Mouse (Mus musculus) cortical plate, adult 2 months (tissue): Measurements from ENCODE around the gene Vmn2r85. TPM values are rescaled to one million over a fixed set of nuclear protein-coding genes. Genes with fewer than 3 reads are reported as not detected.
"Not testable (repeated sequence)": the region's sequence is repeated elsewhere in the genome, so short reads cannot be mapped to it uniquely, and the experiment has no call there.

Experiments
- H3K27ac ChIP-seq: fragments of 200-500 bp; 2 replicates; pipeline ENCODE4 v1.5.1; 2012; ENCODE audit warnings: low read length, control low read depth, inconsistent platforms; ENCODE audit not compliant: insufficient read depth
- H3K4me1 ChIP-seq: fragments of 200-500 bp; 2 replicates; pipeline ENCODE4 v1.6.1; 2011; ENCODE audit warnings: low read length; ENCODE audit not compliant: control insufficient read depth, insufficient read depth
- H3K4me3 ChIP-seq: fragments of 200-500 bp; 2 replicates; pipeline ENCODE4 v1.5.1; 2011; ENCODE audit warnings: mild to moderate bottlenecking, low read length, control low read depth; ENCODE audit not compliant: insufficient read depth
- CTCF ChIP-seq: fragments of 200-500 bp; IDR thresholded peaks from 2 replicates; pipeline ENCODE4 v1.5.1; 2011; ENCODE audit warnings: mild to moderate bottlenecking, control low read depth, low read length; ENCODE audit not compliant: insufficient read depth; ENCODE audit errors: extremely low read depth
- POLR2A ChIP-seq: fragments of 200-500 bp; IDR thresholded peaks from 2 replicates; pipeline ENCODE4 v1.6.1; 2011; ENCODE audit warnings: mild to moderate bottlenecking, low read length, control low read depth; ENCODE audit not compliant: insufficient read depth; ENCODE audit errors: extremely low read depth
- polyA plus RNA-seq: library from polyadenylated mRNA; depleted of rRNA; stranded (reverse); fragments of >200 nt; gene quantifications from 2 replicates; pipeline ENCODE4 v1.2.3, GENCODE M21; 2012; rRNA removed

Vmn2r85 gene
- polyA plus RNA-seq, result 0.93 and 1.0 TPM in 2 replicates

GRCm38 (mm10) chr10:130429603-130430002, at the start of gene Vmn2r85:
Vmn2r85 (minus strand) TSS chr10:130429703.
- not testable (repeated sequence) for H3K27ac ChIP-seq, H3K4me3 ChIP-seq, H3K4me1 ChIP-seq

GRCm38 (mm10) chr10:130470311-130470760, 40.8 kb upstream of the Vmn2r85 start:
- Histone ChIP-seq H3K27ac (no peak overlapping the region), H3K4me3 (peak overlapping the region; percentile 30), H3K4me1 (no peaks in the 10 kb centered on the region)
- TF ChIP-seq CTCF, result no peak
- TF ChIP-seq POLR2A, result no peak

GRCm38 (mm10) chr10:130455950-130456349, 26.4 kb upstream of the Vmn2r85 start, which contains the start of gene Vmn2r86:
Vmn2r86 (minus strand) TSS chr10:130456050.
- not testable (repeated sequence) for H3K4me1 ChIP-seq, H3K4me3 ChIP-seq, H3K27ac ChIP-seq

GRCm38 (mm10) chr10:130444776-130445175, 15.3 kb upstream of the Vmn2r85 start:
- no peak for TF ChIP-seq POLR2A
- no peak for TF ChIP-seq CTCF
- Histone ChIP-seq H3K4me1 (no peaks in the 10 kb centered on the region), H3K27ac (no peak overlapping the region), H3K4me3 (no peak overlapping the region)

- H3K27ac ChIP-seq, H3K4me3 ChIP-seq, H3K4me1 ChIP-seq: not testable (repeated sequence)
These were observed 4.8 kb upstream of the Vmn2r85 start for GRCm38 (mm10) chr10:130434185-130434898.

- H3K4me3 ChIP-seq, H3K27ac ChIP-seq, H3K4me1 ChIP-seq: not testable (repeated sequence)
These were observed 7.1 kb downstream of the Vmn2r85 start for GRCm38 (mm10) chr10:130422368-130422767.

GRCm38 (mm10) chr10:130420401-130420800, 9.1 kb downstream of the Vmn2r85 start:
- Histone ChIP-seq H3K27ac (no peak overlapping the region), H3K4me1 (no peaks in the 10 kb centered on the region), H3K4me3 (no peak overlapping the region)
- no peak for TF ChIP-seq POLR2A
- no peak for TF ChIP-seq CTCF

GRCm38 (mm10) chr10:130419954-130420353, 9.5 kb downstream of the Vmn2r85 start:
- not testable (repeated sequence) for H3K27ac ChIP-seq, H3K4me3 ChIP-seq

GRCm38 (mm10) chr10:130416352-130416751, 13.2 kb downstream of the Vmn2r85 start:
- not testable (repeated sequence) for H3K4me3 ChIP-seq, H3K27ac ChIP-seq, H3K4me1 ChIP-seq

More at GRCm38 (mm10) chr10:130419954-130420353, 9.5 kb downstream of the Vmn2r85 start:
- H3K4me1 ChIP-seq, result not testable (repeated sequence)

- H3K27ac ChIP-seq, H3K4me3 ChIP-seq, H3K4me1 ChIP-seq: not testable (repeated sequence)
These were observed 17.3 kb downstream of the Vmn2r85 start for GRCm38 (mm10) chr10:130412167-130412698.

- no peaks in the 10 kb centered on the region for H3K4me1 ChIP-seq
- H3K4me3 ChIP-seq, result no peak within 1 kb of the TSS
- TF ChIP-seq POLR2A, result no peak
- no peak for TF ChIP-seq CTCF
- no peak within 1 kb of the TSS for H3K27ac ChIP-seq
These were observed 35.3 kb downstream of the Vmn2r85 start, which contains the start of gene Vmn2r84 for GRCm38 (mm10) chr10:130394232-130394631. Vmn2r84 (minus strand) TSS chr10:130394332.
